Mouse (Mus musculus) activated CD4-positive, CD25-positive, alpha-beta regulatory T cell, adult 4 months (primary cell): Measurements from ENCODE around the gene Prrx2. TPM values are rescaled to one million over a fixed set of nuclear protein-coding genes. Genes with fewer than 3 reads are reported as not detected.
"Not testable (repeated sequence)": the region's sequence is repeated elsewhere in the genome, so short reads cannot be mapped to it uniquely, and the experiment has no call there.

Source experiments
- ATAC-seq: one replicate; pipeline ENCODE4 v1.8.0; 2017
- polyA plus RNA-seq, 2 experiments: library from polyadenylated mRNA; unstranded; fragments of 100-300 nt; shearing (Covaris generic); gene quantifications; one replicate each; pipeline ENCODE4 v1.2.1; 2017

The Prrx2 gene
- polyA plus RNA-seq, 2 experiments from 2014 or later, result not detected

- no peak for ATAC-seq
Measured at GRCm38 (mm10) chr2:30914836-30915235, 80.1 kb downstream of the Prrx2 start.

DNA sequence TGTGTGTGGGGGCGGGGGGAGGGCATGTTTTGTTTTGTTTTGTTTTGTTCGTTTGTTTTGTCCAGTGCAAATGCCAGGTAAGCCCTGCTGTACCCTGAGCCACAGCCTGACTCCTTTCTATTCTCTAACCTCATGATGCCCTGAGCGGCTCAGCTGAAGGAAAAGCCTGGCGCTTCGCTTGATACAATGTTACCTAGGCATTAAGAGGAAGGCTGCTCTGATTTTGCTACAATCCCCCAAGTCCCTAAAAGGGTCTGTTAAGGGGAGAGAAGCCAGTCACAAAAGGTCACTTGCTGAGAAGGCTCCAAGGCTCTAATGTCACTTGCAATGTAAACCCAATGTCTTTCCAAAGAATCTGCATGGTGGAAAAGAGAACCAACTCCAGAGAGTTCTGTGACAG is 80.6 kb downstream of the Prrx2 start:
- no peak for ATAC-seq

GRCm38 (mm10) chr2:30915933-30916332 is 81.2 kb downstream of the Prrx2 start:
- not testable (repeated sequence) for ATAC-seq

DNA sequence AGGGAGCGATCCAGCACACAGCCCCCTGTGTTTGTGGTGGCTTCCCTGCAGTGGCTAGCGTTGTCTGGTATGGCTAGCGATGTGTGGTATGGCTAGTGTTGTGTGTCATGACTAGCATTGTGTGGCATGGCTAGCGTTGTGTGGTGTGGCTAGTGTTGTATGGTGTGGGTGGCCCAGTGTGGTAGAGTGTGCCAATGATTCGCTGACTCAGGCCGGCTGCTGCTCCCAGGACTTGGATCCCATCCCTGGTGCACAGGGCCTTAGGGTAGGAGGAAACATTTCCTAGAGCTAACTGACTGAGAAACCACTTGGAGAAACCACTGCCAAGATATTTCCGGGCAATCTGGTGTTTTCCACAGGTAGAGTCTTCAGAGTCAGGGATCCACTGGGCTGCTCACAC is 82.9 kb downstream of the Prrx2 start:
- no peak for ATAC-seq

GRCm38 (mm10) chr2:30918126-30918525 is 83.4 kb downstream of the Prrx2 start:
- ATAC-seq, result no peak

- no peak for ATAC-seq
Measured at GRCm38 (mm10) chr2:30918780-30919329, 84.1 kb downstream of the Prrx2 start.

DNA sequence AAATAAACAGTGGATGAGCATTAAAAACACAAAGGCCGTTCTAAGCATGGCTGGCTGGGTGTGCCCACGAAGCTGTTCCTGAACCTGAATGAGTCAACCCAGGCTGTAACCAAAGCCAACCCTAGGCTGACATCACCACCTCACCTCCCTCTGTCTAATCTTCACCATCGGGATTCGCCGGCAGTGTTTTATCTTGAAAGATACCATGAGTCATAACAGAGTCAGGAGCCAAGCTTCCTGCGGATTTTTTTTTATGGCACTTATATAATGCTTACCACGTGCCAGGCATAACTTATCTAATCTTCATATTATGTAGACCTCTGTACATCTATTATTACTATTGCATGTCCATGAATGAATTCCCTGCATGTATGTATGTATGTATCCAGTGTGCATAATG is 85.4 kb downstream of the Prrx2 start:
- no peak for ATAC-seq

- ATAC-seq, result no peak
Measured at GRCm38 (mm10) chr2:30923099-30923498, 88.3 kb downstream of the Prrx2 start.

GRCm38 (mm10) chr2:30925181-30925580 is 90.4 kb downstream of the Prrx2 start:
- no peak for ATAC-seq

DNA sequence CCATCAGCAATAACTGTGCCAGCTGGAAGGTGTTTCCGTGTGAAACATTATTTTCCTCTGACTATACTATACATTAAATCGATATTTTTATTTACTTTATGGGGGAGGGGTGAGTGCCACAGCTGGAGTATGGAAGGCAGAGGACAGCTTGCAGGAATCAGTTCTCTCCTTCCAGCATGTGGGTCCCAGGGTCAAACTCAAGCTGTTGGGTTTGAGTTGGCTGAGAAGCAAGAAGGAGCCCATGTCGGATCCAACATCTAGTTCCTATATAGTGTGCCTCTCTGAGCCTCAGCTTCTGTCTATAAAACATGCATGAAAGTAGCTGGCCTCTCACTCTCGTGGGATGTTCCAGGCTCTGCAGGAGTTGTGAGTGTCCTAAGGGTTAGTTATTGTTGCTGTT is 91.6 kb downstream of the Prrx2 start:
- no peak for ATAC-seq

GRCm38 (mm10) chr2:30927151-30927781 is 92.5 kb downstream of the Prrx2 start:
- no peak for ATAC-seq

GRCm38 (mm10) chr2:30927844-30928628 is 93.3 kb downstream of the Prrx2 start:
- ATAC-seq, result no peak

DNA sequence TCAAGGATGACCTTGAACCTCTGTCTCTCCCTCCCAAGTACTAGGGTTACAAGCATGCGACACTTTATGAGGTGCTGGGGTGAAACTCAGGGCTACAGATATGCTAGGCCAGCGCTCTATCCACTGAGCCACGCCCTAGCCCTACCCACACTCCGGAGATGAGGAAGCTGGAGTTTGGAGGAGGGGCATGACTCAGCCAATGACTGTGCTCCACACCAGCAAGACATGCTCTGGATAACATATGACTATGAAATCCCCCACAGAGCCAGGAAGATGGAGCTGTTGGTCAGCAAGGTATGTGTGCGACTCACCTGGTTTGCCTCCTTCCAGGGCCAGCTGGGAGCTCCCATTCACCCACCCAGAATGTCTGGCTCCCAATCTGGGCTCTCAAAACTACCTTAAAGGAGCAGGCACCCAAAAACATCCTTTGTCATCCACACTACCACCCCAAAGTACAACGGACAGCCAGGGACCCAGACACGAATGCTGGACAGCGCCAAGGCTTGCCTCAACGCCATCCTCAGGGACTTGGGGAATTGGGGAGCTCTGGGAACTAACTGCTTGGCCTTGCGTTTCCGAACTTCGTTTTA is 94.2 kb downstream of the Prrx2 start:
- no peak for ATAC-seq

DNA sequence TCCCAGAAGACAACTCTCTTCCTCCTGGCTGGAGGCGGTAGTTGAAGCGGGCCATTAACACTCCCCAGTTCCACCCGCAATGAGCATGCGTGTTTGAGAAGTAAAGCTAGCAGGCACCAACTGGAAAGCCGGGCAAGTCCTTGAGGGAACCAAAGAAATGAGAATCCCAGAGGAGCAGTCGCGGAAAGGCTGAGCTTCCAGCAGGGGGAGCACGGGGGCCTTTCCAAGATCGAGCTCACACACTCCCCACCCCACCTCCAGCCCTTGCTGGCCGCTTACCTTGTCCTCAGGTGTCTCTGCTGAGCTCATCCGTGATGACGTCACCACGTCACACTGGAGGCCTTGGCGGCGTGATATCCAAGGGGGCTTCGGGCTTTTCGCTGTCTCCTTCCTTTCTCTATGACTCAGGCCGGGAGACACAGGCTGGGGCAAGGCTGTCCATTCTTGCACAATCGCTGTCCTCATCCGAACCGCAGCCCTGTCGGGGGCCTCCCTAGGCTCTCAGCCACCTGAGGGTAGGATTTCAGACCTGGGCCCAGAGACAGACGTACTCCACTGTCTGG is 94.8 kb downstream of the Prrx2 start, which contains the start of gene Ptges:
Gene Ptges (minus strand): TSS at position 381 of the 563 bp plus-strand sequence.
- ATAC-seq, result no peak

- not testable (repeated sequence) for ATAC-seq
Measured at GRCm38 (mm10) chr2:30930846-30931245, 96.1 kb downstream of the Prrx2 start.

Other genes starting within 250 kb of the Prrx2 start
- 1 to 10 TPM; 1.2 to 2.0 TPM for gene Cstad, start 239.9 kb upstream of the Prrx2 start, polyA plus RNA-seq
- gene 1700001O22Rik, start 31.3 kb upstream of the Prrx2 start, polyA plus RNA-seq, result under 1 TPM; 0.73 to 0.76 TPM
- 10 to 100 TPM; 28.2 to 38.9 TPM for gene Ntmt1, start 27.1 kb upstream of the Prrx2 start, polyA plus RNA-seq
- gene Asb6, start 4.6 kb upstream of the Prrx2 start, polyA plus RNA-seq, result 10 to 100 TPM; 27.4 to 36.2 TPM
- under 1 TPM in 1 of 2 experiments, not detected in 1; 0.09 TPM for gene Ptges, start 94.9 kb downstream of the Prrx2 start, polyA plus RNA-seq
- 10 to 100 TPM; 18.1 to 19.9 TPM for gene Tor1b, start 118.0 kb downstream of the Prrx2 start, polyA plus RNA-seq
- 10 to 100 TPM; 63.1 to 67.7 TPM for gene Tor1a, start 133.0 kb downstream of the Prrx2 start, polyA plus RNA-seq
- 10 to 100 TPM; 74.8 to 81.0 TPM for gene BC005624, start 147.2 kb downstream of the Prrx2 start, polyA plus RNA-seq
- gene Usp20, start 147.3 kb downstream of the Prrx2 start, polyA plus RNA-seq, result 10 to 100 TPM; 11.6 to 15.0 TPM